Mouse (Mus musculus) G1E (cell line): ENCODE measurements around the gene Polr3b. TPM values are rescaled to one million over a fixed set of nuclear protein-coding genes. Genes with fewer than 3 reads are reported as not detected.

Experiments
- ATAC-seq: 2 replicates; pipeline ENCODE4 v1.8.0; 2016; ENCODE audit warnings: mild to moderate bottlenecking; ENCODE audit not compliant: insufficient number of reproducible peaks, poor library complexity, low FRiP score, severe bottlenecking; ENCODE audit errors: extremely low read depth
- DNase-seq: peaks from one replicate; pipeline ENCODE4 v3.0.0; 2012; ENCODE audit warnings: low spot score
- H3K27me3 ChIP-seq: 2 replicates; pipeline ENCODE4 v1.6.1; 2012; ENCODE audit warnings: mild to moderate bottlenecking, low read length, inconsistent platforms; ENCODE audit not compliant: insufficient read depth
- H3K36me3 ChIP-seq: replicated peaks from 2 replicates; pipeline ENCODE3; 2012; ENCODE audit warnings: mild to moderate bottlenecking, inconsistent platforms
- H3K4me1 ChIP-seq: 2 replicates; pipeline ENCODE4 v1.6.1; 2012; ENCODE audit warnings: low read depth, low read length, inconsistent platforms, mixed read lengths; ENCODE audit not compliant: insufficient read depth
- H3K4me3 ChIP-seq: 2 replicates; pipeline ENCODE4 v1.5.1; 2012; ENCODE audit warnings: low read depth, mild to moderate bottlenecking, inconsistent platforms, low read length, moderate library complexity, mixed read lengths
- H3K9me3 ChIP-seq: replicated peaks from 2 replicates; pipeline ENCODE4 v1.6.1; 2012; ENCODE audit warnings: inconsistent platforms
- CTCF ChIP-seq: IDR thresholded peaks from 2 replicates; pipeline ENCODE4 v1.5.1; 2012; ENCODE audit warnings: low read depth, low read length, inconsistent platforms, mixed read lengths
- GATA1 ChIP-seq: IDR thresholded peaks from 2 replicates; pipeline ENCODE4 v1.6.1; 2012; ENCODE audit warnings: borderline replicate concordance, low read length, inconsistent platforms, mixed read lengths
- GATA2 ChIP-seq: IDR thresholded peaks from 2 replicates; pipeline ENCODE4 v1.6.1; 2012; ENCODE audit warnings: low read depth, low read length, inconsistent platforms, borderline replicate concordance
- POLR2AphosphoS5 ChIP-seq: IDR thresholded peaks from 2 replicates; pipeline ENCODE4 v1.6.1; 2012; ENCODE audit warnings: low read depth, low read length, inconsistent platforms; ENCODE audit not compliant: insufficient replicate concordance
- TAL1 ChIP-seq: conservative IDR thresholded peaks from 2 replicates; pipeline ENCODE4 v1.6.1; 2012; ENCODE audit warnings: low read depth, low read length, inconsistent platforms, mixed read lengths
- polyA plus RNA-seq: library from polyadenylated mRNA; stranded (reverse); fragments of >175 nt; gene quantifications from 2 replicates; pipeline ENCODE4 v1.2.3, GENCODE M21; 2012
- total RNA-seq, 2 experiments: library from RNA; stranded (forward) in 1 of 2; stranded (reverse) in 1 of 2; fragments of 200-1000 nt in 1 of 2; fragments of >200 nt in 1 of 2; fragmentation: Nextera tagmentation in 1 of 2; gene quantifications; 2 replicates each; pipeline ENCODE4 v1.2.3; 2014 to 2017

Gene Polr3b
- total and polyA plus RNA-seq, 3 experiments, result 5.6 to 27.2 (median 21.9) TPM

GRCm38 (mm10) chr10:84760118-84761111, 138.3 kb downstream of the Polr3b start:
- no peak overlapping the region for H3K4me3 ChIP-seq
- H3K4me1 ChIP-seq, result no peaks in the 10 kb centered on the region
- no peaks in the 10 kb centered on the region for H3K9me3 ChIP-seq
- ATAC-seq (no peak), DNase-seq (no peak)
- peaks cover 26% of the 10 kb centered on the region for H3K27me3 ChIP-seq
- no peak for TF ChIP-seq POLR2AphosphoS5
- TF ChIP-seq GATA2, result no peak
- TF ChIP-seq GATA1, result no peak
- no peak for TF ChIP-seq TAL1
- TF ChIP-seq CTCF, result no peak
- no peaks in the 10 kb centered on the region for H3K36me3 ChIP-seq

DNA sequence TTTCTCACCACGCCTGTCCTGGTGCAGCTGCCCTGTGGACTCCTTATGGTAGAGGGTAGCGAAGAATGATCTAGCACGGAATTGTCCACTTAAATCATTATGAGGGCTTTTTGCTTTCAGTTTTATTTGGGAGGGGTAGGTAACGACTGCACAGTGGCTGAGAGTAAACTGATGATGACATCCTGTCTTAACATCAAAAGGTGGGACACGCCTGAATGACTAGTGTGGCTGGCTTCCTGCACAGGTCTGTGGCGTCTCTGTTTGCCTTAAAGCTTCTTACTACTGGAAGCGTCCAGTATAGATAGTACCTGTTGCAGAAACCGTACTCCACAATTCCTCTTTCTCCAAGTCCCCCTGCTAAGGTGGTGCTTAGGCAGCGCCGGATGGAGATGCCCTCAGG, 146.7 kb downstream of the Polr3b start:
- TF ChIP-seq GATA2 (no peak), CTCF (no peak), POLR2AphosphoS5 (no peak), GATA1 (no peak), TAL1 (no peak)
- peaks cover 8% of the 10 kb centered on the region for H3K27me3 ChIP-seq
- no peak overlapping the region for H3K4me3 ChIP-seq
- ATAC-seq (no peak), DNase-seq (no peak)
- H3K4me1 ChIP-seq, result no peaks in the 10 kb centered on the region
- no peaks in the 10 kb centered on the region for H3K36me3 ChIP-seq
- no peaks in the 10 kb centered on the region for H3K9me3 ChIP-seq

DNA sequence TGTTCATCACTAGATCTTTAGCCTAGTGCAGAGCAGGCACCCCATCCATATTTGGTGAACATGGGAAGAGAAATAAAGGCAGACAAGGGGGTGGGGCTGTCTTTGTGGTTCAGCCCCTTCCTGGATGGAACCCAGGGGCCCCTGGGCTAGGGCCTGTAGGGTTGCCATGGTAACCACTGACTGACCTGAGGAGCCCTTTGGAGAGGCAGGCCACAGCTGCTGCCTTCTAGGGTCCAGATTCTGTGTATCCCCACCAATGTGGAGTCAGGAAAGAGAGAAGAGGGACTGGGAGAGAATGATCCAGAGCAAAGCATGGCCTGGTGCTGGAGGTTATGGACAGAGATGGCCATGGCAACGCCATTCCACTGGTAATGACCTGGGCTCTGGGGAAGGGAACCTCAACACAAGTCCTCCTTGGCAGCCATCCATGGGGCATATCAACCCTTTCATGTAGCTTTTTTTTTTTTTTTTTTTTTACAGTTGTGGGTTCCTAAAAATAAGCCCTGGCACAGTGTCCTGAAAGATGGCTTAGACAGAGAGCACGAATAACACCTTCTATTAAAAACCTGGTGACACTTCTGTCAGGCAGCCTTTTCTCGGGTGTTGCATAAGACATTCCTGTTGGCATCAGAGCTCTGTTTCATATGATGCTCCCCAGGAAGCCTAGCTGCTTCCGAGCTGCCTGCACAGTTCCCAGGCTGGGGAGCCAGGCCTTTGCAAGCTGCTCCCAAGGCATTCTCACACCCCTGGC, 150.5 kb downstream of the Polr3b start:
- Histone ChIP-seq H3K36me3 (no peaks in the 10 kb centered on the region), H3K4me3 (no peak overlapping the region), H3K9me3 (no peaks in the 10 kb centered on the region), H3K27me3 (peaks cover 4% of the 10 kb centered on the region; the same call in 1 of the 2 replicates), H3K4me1 (no peaks in the 10 kb centered on the region)
- DNase-seq (no peak), ATAC-seq (no peak)
- TF ChIP-seq TAL1 (no peak), GATA1 (no peak), CTCF (no peak), POLR2AphosphoS5 (no peak), GATA2 (no peak)

GRCm38 (mm10) chr10:84773889-84774288, 151.8 kb downstream of the Polr3b start:
- Histone ChIP-seq H3K4me1 (no peaks in the 10 kb centered on the region), H3K27me3 (peaks cover 4% of the 10 kb centered on the region; the same call in 1 of the 2 replicates), H3K4me3 (no peak overlapping the region), H3K9me3 (no peaks in the 10 kb centered on the region), H3K36me3 (no peaks in the 10 kb centered on the region)
- DNase-seq, result no peak
- ATAC-seq, result no peak
- TF ChIP-seq GATA2 (no peak), GATA1 (no peak), TAL1 (no peak), CTCF (no peak), POLR2AphosphoS5 (no peak)

- no peaks in the 10 kb centered on the region for H3K4me1 ChIP-seq
- no peak for TF ChIP-seq CTCF
- no peak overlapping the region for H3K4me3 ChIP-seq
- peaks cover 2% of the 10 kb centered on the region; the same call in 1 of the 2 replicates for H3K27me3 ChIP-seq
- ATAC-seq (no peak), DNase-seq (no peak)
- H3K36me3 ChIP-seq, result no peaks in the 10 kb centered on the region
- H3K9me3 ChIP-seq, result no peaks in the 10 kb centered on the region
Observed at GRCm38 (mm10) chr10:84774573-84774972, 152.5 kb downstream of the Polr3b start.

Other genes with a start within 250 kb of the Polr3b start
- gene Nuak1, start 181.7 kb upstream of the Polr3b start, total RNA-seq (2014; fragmentation: Nextera tagmentation), result not detected in 2 replicates
- 0.11 TPM in 1 of 2 replicates, not detected in the other for gene Nuak1, start 181.7 kb upstream of the Polr3b start, total RNA-seq (2017)
- not detected in 2 replicates for gene Nuak1, start 181.7 kb upstream of the Polr3b start, polyA plus RNA-seq
- gene Ckap4, start 88.2 kb upstream of the Polr3b start, total RNA-seq (2014; fragmentation: Nextera tagmentation), result 5.3 TPM in 1 of 2 replicates, not detected in the other
- not detected in 2 replicates for gene Ckap4, start 88.2 kb upstream of the Polr3b start, total RNA-seq (2017)
- 0.02 TPM in 1 of 2 replicates, not detected in the other for gene Ckap4, start 88.2 kb upstream of the Polr3b start, polyA plus RNA-seq
- gene Tcp11l2, start 45.7 kb upstream of the Polr3b start, total RNA-seq (2014; fragmentation: Nextera tagmentation), result 44.1 and 75.5 TPM in 2 replicates
- gene Tcp11l2, start 45.7 kb upstream of the Polr3b start, total RNA-seq (2017), result 24.6 and 25.4 TPM in 2 replicates
- gene Tcp11l2, start 45.7 kb upstream of the Polr3b start, polyA plus RNA-seq, result 8.2 and 10.4 TPM in 2 replicates
- gene Rfx4, start 133.8 kb downstream of the Polr3b start, total RNA-seq (2014; fragmentation: Nextera tagmentation), result not detected in 2 replicates
- not detected in 2 replicates for gene Rfx4, start 133.8 kb downstream of the Polr3b start, total RNA-seq (2017)
- gene Rfx4, start 133.8 kb downstream of the Polr3b start, polyA plus RNA-seq, result not detected in 2 replicates